Mouse (Mus musculus): ENCODE measurements around the gene Ccz1.

DNA sequence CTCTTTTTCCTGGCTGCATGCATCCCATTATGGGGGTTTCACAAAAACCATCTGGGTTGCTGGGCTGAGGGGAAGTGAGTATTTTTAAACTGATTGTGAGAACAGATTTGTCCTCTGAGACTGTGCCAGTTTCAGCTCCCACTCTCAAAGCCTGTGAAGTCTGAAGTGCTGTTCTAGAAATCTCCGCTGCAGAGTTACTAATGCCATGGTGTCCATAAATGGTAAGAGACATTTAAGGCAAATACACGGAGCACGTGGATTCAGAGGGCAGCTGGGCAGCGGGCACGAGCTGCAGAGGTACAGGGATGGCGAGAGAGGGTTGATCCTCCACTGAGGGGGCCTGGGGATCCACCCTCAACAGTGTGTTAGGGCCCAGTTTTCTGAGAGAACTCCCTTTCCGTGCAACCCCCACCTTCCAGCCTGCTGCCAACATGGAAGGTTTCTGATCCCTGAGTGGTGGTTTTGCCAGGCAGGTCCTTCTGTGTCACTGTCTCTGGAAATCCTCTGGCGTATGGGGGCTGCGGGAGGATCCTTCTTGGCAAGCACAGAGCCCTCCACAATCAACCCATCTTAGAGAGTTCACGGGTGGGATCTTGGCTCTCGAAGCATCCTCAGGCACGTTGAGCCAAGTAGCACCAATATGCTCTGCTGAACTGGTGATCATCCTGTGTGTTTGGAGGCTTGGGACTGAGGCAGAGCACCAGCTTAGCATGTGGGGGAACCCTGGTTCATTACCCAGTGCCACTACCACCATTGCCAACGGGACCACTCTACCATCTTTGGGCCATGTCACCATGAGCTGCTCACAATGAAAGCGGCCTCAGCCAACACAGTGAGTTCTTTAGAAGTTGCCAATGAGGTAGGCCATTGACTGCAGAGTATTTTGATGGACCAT is 71.2 kb downstream of the Ccz1 start:
- TF ChIP-seq CTCF (IDR thresholded peaks at IDR 0.05; ENCODE audit: control insufficient read depth, insufficient read depth, low read length) = no peak
- no peak for TF ChIP-seq POLR2A (IDR thresholded peaks at IDR 0.05; ENCODE audit: borderline replicate concordance, control insufficient read depth, low read depth, low read length)
